Mouse (Mus musculus): ENCODE measurements around the gene Inpp5k.
"Not testable (repeated sequence)": the region's sequence is repeated elsewhere in the genome, so short reads cannot be mapped to it uniquely, and the experiment has no call there.

The Inpp5k gene

DNA sequence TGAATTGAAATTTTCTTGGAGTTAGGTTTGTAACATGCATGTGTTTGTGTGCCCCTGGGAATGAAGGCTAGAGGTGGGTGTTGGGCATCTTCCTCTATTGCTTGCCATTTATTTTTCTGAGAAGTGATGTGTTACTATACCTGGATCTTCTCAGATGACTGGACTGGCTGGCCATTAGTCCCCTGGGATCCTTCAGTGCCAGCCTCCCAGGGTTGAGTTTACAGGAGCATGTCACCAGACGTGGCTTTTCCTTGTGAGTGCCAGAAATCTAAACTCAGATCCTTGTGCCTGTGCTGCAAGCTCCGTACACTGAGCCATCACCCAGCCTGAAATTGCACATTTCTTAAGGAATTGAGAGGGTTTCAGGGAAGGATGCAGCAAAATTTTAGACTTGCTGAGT, 54.2 kb downstream of the Inpp5k start:
- Histone ChIP-seq H3K4me1 (replicated peaks; ENCODE audit: low read depth, low read length) (peaks cover 81% of the 10 kb centered on the region), H3K36me3 (ENCODE audit: insufficient read depth, low read length) (peaks cover 74% of the 10 kb centered on the region), H3K27me3 (ENCODE audit: insufficient read depth, low read length) (no peaks in the 10 kb centered on the region), H3K4me3 (replicated peaks; ENCODE audit: low read length) (no peak overlapping the region), H3K9me3 (ENCODE audit: low read length) (no peaks in the 10 kb centered on the region)
- TF ChIP-seq POU5F1 (IDR thresholded peaks at IDR 0.05; ENCODE audit: borderline replicate concordance, low read length), result no peak

DNA sequence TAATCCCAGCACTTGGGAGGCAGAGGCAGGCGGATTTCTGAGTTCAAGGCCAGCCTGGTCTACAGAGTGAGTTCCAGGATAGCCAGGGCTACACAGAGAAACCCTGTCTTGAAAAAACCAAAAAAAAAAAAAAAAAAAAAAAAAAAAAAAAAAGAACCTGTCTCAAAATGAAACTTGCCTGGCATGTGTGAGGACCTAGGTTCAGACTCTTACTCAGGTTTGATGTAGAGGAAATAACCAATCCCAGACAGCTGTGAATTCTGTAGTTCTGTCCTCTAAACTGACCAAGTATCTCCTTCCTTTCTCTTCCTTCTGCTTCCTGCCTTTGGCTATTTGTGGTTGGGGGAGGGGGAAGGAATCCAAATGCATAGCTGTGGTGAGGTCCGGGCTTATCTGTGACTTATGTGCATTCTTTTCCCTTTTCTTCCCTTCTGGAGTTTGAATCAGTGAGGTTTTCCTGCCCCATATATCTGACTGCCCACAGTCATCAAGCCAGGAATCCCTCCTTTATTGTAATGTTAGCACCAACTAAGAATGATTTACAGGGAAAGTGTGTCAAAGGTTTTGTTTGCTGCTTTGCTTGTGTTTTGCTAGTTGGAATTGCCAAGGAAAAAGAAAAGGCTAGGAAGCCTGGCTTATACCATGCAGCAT, 56.7 kb downstream of the Inpp5k start:
- Histone ChIP-seq H3K4me1 (replicated peaks; ENCODE audit: low read depth, low read length) (peaks cover 78% of the 10 kb centered on the region), H3K9me3 (ENCODE audit: low read length) (no peaks in the 10 kb centered on the region), H3K36me3 (ENCODE audit: insufficient read depth, low read length) (peaks cover 77% of the 10 kb centered on the region), H3K27me3 (ENCODE audit: insufficient read depth, low read length) (no peaks in the 10 kb centered on the region), H3K4me3 (replicated peaks; ENCODE audit: low read length) (no peak overlapping the region)
- TF ChIP-seq NANOG (IDR thresholded peaks at IDR 0.05; ENCODE audit: borderline replicate concordance, low read length) (no peak), CTCF (conservative IDR thresholded peaks at IDR 0.05; ENCODE audit: low read length) (no peak), POU5F1 (IDR thresholded peaks at IDR 0.05; ENCODE audit: borderline replicate concordance, low read length) (no peak)

DNA sequence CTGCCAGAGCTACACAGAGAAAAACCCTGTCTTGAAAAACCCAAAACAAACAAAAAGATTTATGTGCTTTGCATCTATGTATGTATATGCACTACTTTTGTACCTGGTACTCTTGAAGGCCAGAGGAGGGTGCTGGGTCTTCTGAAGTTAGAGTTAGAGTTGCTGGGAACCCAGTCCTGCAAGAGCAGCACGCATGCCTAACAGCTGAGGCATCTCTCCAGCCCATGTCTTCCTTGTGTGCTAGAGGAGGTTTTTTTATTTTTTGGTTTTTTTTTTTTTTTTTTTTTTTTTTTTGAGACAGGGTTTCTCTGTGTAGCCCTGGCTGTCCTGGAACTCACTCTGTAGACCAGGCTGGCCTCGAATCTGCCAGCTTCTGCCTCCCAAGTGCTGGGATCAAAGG, 57.3 kb downstream of the Inpp5k start:
- H3K27me3 ChIP-seq (ENCODE audit: insufficient read depth, low read length), result no peaks in the 10 kb centered on the region
- TF ChIP-seq POU5F1 (IDR thresholded peaks at IDR 0.05; ENCODE audit: borderline replicate concordance, low read length), result no peak
- no peak for TF ChIP-seq CTCF (conservative IDR thresholded peaks at IDR 0.05; ENCODE audit: low read length)
- TF ChIP-seq NANOG (IDR thresholded peaks at IDR 0.05; ENCODE audit: borderline replicate concordance, low read length), result no peak
- H3K9me3 ChIP-seq (ENCODE audit: low read length), result no peaks in the 10 kb centered on the region
- peaks cover 80% of the 10 kb centered on the region for H3K4me1 ChIP-seq (replicated peaks; ENCODE audit: low read depth, low read length)
- peaks cover 77% of the 10 kb centered on the region for H3K36me3 ChIP-seq (ENCODE audit: insufficient read depth, low read length)
- no peak overlapping the region for H3K4me3 ChIP-seq (replicated peaks; ENCODE audit: low read length)

DNA sequence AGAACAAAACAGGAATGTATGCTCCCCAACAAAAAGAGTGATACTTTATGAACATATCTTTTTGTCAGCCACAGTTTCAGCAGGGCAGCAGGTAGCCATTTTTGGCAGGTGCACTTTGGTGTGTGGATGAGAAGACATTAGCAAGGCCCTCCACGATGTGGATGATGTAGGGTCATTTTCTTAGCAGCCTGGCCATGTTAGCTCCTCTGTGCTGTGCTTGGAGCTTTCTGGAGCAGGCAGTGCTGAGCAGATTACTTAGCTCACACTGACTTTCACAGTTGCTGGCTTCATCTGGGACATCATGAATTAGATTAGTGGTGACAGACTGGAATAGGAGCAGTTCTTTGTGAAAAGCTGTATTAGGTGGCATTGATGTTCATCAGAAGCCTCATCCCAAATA, 59.2 kb downstream of the Inpp5k start:
- Histone ChIP-seq H3K4me1 (replicated peaks; ENCODE audit: low read depth, low read length) (peaks cover 80% of the 10 kb centered on the region), H3K27me3 (ENCODE audit: insufficient read depth, low read length) (no peaks in the 10 kb centered on the region), H3K36me3 (ENCODE audit: insufficient read depth, low read length) (peaks cover 77% of the 10 kb centered on the region), H3K9me3 (ENCODE audit: low read length) (no peaks in the 10 kb centered on the region), H3K4me3 (replicated peaks; ENCODE audit: low read length) (no peak overlapping the region)
- TF ChIP-seq CTCF (conservative IDR thresholded peaks at IDR 0.05; ENCODE audit: low read length) (no peak), POU5F1 (IDR thresholded peaks at IDR 0.05; ENCODE audit: borderline replicate concordance, low read length) (no peak), NANOG (IDR thresholded peaks at IDR 0.05; ENCODE audit: borderline replicate concordance, low read length) (no peak)

DNA sequence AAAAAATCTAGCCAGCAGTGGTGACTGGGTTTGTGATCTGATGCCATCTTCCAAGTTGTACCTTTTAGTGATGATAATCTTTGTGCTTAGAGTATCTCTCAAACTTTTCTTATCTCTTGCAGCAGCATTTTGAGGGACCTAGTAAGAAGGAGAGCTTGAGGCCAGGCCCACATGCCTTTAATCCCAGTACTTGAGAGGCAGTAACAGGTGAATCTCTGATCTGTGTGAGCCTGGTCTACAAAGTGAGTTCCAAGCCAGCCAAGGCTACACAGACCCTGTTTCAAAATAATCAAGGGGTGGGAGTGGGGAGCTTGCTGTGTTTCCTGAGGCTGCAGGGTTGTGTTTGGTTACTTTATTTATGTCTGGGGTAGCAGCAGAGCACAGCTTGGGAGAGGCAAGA, 60.3 kb downstream of the Inpp5k start:
- TF ChIP-seq CTCF (conservative IDR thresholded peaks at IDR 0.05; ENCODE audit: low read length) (no peak), NANOG (IDR thresholded peaks at IDR 0.05; ENCODE audit: borderline replicate concordance, low read length) (no peak), POU5F1 (IDR thresholded peaks at IDR 0.05; ENCODE audit: borderline replicate concordance, low read length) (no peak)
- H3K9me3 ChIP-seq (ENCODE audit: low read length), result no peaks in the 10 kb centered on the region

DNA sequence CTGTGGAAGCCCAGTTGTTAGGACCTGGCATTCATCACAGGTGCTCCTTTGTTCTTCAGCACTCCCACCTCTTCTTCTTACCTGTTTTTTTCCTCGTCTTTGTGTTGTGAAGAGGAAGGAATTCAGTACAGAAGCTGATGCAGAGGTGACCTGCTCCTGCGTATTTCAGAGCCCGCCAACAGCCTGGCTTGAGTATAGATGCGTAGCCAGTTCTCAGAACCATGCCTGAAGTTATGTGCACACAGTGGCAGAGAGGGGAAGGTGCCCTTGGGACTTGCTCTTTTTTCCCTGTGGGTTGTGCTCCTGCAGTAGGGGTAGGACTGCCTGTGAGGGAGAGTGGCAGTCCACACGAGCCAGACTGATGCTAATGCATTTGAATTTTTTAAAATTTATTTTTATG, 62.8 kb downstream of the Inpp5k start:
- Histone ChIP-seq H3K4me1 (replicated peaks; ENCODE audit: low read depth, low read length) (peaks cover 72% of the 10 kb centered on the region), H3K9me3 (ENCODE audit: low read length) (no peaks in the 10 kb centered on the region), H3K4me3 (replicated peaks; ENCODE audit: low read length) (no peak overlapping the region), H3K36me3 (ENCODE audit: insufficient read depth, low read length) (peaks cover 95% of the 10 kb centered on the region), H3K27me3 (ENCODE audit: insufficient read depth, low read length) (no peaks in the 10 kb centered on the region)
- TF ChIP-seq CTCF (conservative IDR thresholded peaks at IDR 0.05; ENCODE audit: low read length) (no peak), NANOG (IDR thresholded peaks at IDR 0.05; ENCODE audit: borderline replicate concordance, low read length) (no peak), POU5F1 (IDR thresholded peaks at IDR 0.05; ENCODE audit: borderline replicate concordance, low read length) (no peak)

More for the DNA sequence above, 60.3 kb downstream of the Inpp5k start:
- Histone ChIP-seq H3K4me3 (replicated peaks; ENCODE audit: low read length) (no peak overlapping the region), H3K4me1 (replicated peaks; ENCODE audit: low read depth, low read length) (peaks cover 80% of the 10 kb centered on the region), H3K27me3 (ENCODE audit: insufficient read depth, low read length) (no peaks in the 10 kb centered on the region), H3K36me3 (ENCODE audit: insufficient read depth, low read length) (peaks cover 78% of the 10 kb centered on the region)

DNA sequence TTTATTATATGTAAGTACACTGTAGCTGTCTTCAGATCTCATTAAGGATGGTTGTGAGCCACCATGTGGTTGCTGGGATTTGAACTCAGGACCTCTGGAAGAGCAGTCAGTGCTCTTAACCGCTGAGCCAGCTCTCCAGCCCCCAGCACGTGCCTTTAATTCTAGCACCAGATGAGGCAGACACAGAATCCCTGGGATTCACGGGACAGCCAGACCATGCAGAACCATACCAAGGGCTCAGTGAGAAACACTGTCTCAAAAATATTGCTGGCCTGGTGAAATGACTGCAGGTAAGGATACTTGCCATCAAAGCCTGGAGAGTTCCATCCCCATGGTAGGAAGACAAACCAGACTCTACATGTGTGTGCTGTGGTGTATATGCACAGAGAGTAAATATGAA, 66.7 kb downstream of the Inpp5k start:
- not testable (repeated sequence) for H3K27me3 ChIP-seq (ENCODE audit: insufficient read depth, low read length); H3K9me3 ChIP-seq (ENCODE audit: low read length); H3K4me3 ChIP-seq (replicated peaks; ENCODE audit: low read length)
- Histone ChIP-seq H3K4me1 (replicated peaks; ENCODE audit: low read depth, low read length) (peaks cover 49% of the 10 kb centered on the region), H3K36me3 (ENCODE audit: insufficient read depth, low read length) (peaks cover 97% of the 10 kb centered on the region)

Data from E14TG2a.4 (cell line).